Mouse (Mus musculus) gastrocnemius, adult 18-20 months (tissue): ENCODE data around the gene Lrch1. TPM values are rescaled to one million over a fixed set of nuclear protein-coding genes. Genes with fewer than 3 reads are reported as not detected.
A peak's percentile ranks its signal among the peaks of the same experiment; 100 is the strongest.

Experiments used
- DNase-seq: peaks from one replicate; pipeline ENCODE4 v3.0.0; 2021; ENCODE audit warnings: low spot score
- total RNA-seq, 2 experiments: library from RNA; stranded (reverse); gene quantifications; 2 replicates each; pipeline ENCODE4 v1.2.3; 2021

Gene Lrch1
- total RNA-seq, 2 experiments from 2014 or later = 2.5 to 3.0 TPM

- peak; percentile 10 for DNase-seq
These were observed 94.5 kb downstream of the Lrch1 start for GRCm38 (mm10) chr14:74852965-74853758.

GRCm38 (mm10) chr14:74851866-74852265, 95.8 kb downstream of the Lrch1 start:
- DNase-seq = no peak

- no peak for DNase-seq
These were observed 98.7 kb downstream of the Lrch1 start for GRCm38 (mm10) chr14:74849020-74849419.

GRCm38 (mm10) chr14:74848224-74848623, 99.5 kb downstream of the Lrch1 start:
- no peak for DNase-seq

- no peak for DNase-seq
These were observed 100.2 kb downstream of the Lrch1 start for GRCm38 (mm10) chr14:74847311-74848133.

- DNase-seq = no peak
These were observed 101.0 kb downstream of the Lrch1 start for GRCm38 (mm10) chr14:74846668-74847067.

- DNase-seq = no peak
These were observed 101.9 kb downstream of the Lrch1 start for GRCm38 (mm10) chr14:74845661-74846274.

DNA sequence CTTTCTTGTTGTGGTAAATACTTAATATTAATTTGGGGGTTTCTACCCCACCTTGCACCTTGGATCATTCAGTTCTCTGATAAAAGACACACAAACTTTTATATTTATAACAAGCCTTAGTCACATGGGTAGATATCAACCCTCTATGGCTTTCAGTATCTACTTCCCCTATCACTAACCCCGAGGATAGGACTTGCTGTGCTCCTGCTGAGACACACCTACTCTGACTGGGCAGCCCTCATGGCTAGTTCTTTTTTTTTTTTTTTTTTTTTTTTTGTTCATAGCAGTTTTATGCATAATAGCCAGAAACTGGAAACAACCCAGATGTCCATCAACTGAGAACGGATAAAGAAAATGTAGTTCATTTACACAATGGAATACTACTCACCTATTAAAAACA, 106.0 kb downstream of the Lrch1 start:
- DNase-seq = no peak

GRCm38 (mm10) chr14:74841297-74841696, 106.4 kb downstream of the Lrch1 start:
- DNase-seq = no peak

GRCm38 (mm10) chr14:74840820-74841219, 106.9 kb downstream of the Lrch1 start:
- DNase-seq = no peak

GRCm38 (mm10) chr14:74840328-74840727, 107.3 kb downstream of the Lrch1 start:
- DNase-seq = no peak

DNA sequence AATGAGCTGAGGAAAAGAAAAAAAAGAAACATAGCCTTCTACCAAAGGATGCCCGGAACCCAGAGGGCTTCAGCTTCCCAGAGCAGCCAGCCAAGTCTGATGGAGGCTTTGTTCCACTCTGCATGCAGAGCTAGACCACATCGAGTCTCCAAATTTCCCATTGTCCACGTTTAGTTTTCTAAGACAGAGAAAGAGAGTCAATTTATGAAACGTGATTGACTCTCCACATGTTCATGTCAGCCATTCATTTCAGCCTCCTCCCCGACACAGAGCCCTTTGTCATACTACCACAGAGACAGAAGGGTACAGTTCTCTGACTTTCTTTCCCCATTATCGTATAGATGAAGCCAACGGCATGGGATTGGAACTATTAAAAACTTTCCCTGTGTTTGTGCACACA, 108.9 kb downstream of the Lrch1 start:
- no peak for DNase-seq

GRCm38 (mm10) chr14:74835010-74835409, 112.7 kb downstream of the Lrch1 start:
- DNase-seq = no peak

GRCm38 (mm10) chr14:74834215-74834614, 113.5 kb downstream of the Lrch1 start:
- no peak for DNase-seq

DNA sequence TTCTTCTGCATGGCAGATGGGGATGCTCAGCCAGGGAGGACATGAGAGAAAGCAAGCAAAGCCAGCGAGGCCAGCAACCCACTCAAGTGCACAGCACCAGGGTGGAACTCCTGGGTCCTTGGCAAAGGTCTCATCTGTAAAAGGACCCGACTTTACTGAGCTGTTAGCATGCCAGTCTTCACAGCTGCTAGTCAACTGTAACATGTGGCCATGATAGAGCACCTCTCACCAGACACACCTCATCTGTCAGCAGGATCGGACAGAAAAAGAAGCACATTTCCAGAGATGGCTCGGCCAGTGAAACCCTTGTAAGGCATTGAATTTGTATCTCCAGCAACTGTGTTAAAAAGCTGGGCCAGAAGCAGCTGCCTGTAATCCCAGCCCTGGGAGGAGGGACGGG, 116.0 kb downstream of the Lrch1 start:
- no peak for DNase-seq

DNA sequence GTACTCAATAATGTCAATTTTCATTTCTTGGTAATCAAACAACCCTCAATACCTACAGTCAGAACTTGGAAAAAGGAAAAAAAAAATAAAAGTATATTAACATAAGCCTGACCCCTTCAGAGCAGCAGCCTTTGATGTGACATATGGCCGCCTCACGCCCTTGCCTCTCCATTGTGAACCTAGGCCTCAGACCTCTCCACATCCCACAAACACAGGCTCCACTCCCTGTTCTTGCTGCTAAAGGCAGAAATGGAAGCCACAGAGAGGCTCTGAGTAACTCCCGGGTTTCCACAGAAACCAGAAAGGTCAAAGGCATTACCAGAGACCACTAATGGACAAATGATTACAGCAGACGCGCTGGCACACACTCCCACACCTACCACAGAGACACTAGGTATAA, 116.6 kb downstream of the Lrch1 start:
- no peak for DNase-seq

- no peak for DNase-seq
These were observed 117.1 kb downstream of the Lrch1 start for GRCm38 (mm10) chr14:74830591-74830990.

DNA sequence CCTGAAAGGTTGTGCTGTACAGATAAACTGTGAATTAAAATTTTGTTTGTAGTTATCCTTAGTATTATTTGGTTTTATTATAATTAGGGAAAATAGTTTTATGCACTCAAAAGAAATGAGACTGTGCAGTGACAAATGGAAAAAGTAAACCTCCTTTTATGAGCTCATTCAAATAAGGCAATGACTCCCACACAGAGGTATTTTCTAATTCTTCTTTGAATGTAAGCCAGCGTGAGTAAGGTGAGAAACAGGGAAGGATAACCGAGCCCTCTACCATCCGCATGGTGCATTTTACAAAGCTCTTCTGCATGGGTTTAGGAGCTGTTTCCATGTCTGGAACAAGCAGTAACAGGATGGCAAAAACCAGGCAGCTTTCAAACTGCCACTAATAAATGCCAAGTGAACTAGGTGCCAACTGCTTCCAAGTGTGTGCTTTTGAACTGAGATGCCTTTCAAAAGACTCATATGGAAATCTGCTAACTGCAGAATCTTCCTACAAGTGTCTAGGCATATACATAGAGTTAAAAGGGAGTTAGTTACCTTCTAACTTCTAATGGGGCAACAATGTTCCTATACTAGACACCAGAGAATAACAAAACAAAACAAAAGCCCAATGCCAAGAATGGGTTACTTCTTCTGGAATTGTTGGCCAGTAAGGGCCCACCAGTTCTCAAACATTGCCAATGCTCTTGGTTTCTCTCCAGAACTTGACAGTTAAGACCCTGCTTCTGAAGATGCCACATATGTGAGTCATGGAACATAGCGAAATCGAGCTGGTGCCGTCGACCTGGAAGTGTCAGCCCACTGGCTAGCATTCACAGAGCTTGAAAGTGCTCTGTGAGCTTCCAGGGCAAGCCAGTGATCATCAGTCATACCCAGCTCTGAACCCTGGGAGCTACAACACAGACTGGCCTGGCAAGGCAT, 124.7 kb downstream of the Lrch1 start:
- DNase-seq = no peak

DNA sequence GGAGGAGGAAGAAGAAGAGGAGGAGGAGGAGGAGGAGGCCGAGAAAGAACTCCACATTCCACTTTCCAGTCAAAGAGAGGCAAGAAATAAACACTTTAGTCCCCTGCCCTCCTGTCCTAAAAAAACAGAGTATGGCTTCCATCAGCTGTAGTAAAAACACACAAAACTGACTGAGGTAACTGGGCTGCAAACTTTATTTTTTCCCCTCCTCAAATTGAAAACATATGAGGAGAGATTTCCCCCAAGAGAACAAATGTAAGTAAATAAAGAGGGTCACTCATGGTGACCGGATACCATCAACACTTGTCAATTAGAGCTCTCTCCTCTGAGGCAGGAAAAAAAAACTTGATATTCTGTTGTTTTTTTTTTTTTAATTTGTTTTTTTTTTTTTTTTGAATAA, 125.6 kb downstream of the Lrch1 start:
- DNase-seq = no peak

GRCm38 (mm10) chr14:74820180-74820813, 127.4 kb downstream of the Lrch1 start:
- peak; percentile 13 for DNase-seq

GRCm38 (mm10) chr14:74816705-74817104, 131.0 kb downstream of the Lrch1 start:
- no peak for DNase-seq
